Mouse (Mus musculus) megakaryocyte-erythroid progenitor cell, adult 5-6 weeks (primary cell): ENCODE measurements around the gene Gzmd. TPM values are rescaled to one million over a fixed set of nuclear protein-coding genes. Genes with fewer than 3 reads are reported as not detected.
"Not testable (repeated sequence)": the region's sequence is repeated elsewhere in the genome, so short reads cannot be mapped to it uniquely, and the experiment has no call there.

Experiments used
- ATAC-seq: replicated peaks from 2 replicates; pipeline ENCODE4 v1.8.0; 2016; ENCODE audit warnings: mild to moderate bottlenecking, inconsistent platforms; ENCODE audit not compliant: severe bottlenecking, poor library complexity, low FRiP score, low TSS enrichment
- total RNA-seq, 2 experiments: library from RNA; stranded (forward) in 1 of 2; stranded (reverse) in 1 of 2; fragments of 200-1000, 215-1000 nt in 1 of 2; fragments of >200 nt in 1 of 2; fragmentation: Nextera tagmentation in 1 of 2; gene quantifications; 2 replicates each; pipeline ENCODE4 v1.2.3; 2014 to 2017

Gzmd gene
- not detected in 2 replicates for total RNA-seq (2014; fragmentation: Nextera tagmentation)
- total RNA-seq (2017), result not detected in 2 replicates

DNA sequence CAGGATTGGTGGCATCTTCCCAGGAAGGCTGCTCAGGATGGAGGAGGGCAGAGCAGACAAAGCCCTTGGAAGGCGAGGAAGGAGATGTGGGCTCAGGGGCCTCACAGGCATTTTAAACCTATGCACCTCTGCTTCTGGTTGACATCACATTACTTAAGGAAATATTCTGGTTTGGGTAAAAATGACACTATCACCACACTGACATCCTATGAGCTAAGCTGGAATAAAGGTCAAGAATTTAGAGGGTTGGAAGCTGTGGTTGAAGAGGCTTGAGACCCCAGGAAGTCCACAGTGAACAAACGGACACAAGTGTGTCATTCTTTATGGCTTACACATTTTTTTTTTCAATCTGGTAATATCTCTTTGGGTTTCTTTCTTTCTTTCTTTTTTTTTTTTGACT is at the start of gene Gzmd:
Gene Gzmd (minus strand): TSS at position 101 of the 400 bp plus-strand sequence.
- ATAC-seq, result not testable (repeated sequence)

DNA sequence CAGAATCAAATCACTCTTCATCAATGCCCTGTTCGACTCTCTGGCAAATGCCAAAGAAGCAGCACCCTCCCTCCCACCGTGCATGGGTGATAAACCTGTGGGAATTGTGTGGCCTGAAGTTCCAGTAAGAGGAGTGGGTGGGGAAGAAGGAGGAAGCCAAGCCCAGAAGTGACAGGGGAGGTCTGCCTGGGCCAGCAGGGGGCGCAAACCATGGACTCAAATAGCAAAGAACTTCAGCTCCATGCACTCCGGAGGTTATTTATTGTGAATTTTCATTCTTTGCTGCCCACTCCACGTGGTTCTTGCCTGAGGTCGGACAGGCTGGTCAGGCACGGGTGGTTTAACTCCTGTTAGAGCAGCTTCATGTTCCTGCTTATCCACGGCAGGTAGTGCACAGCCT is 45.2 kb upstream of the Gzmd start:
- not testable (repeated sequence) for ATAC-seq

DNA sequence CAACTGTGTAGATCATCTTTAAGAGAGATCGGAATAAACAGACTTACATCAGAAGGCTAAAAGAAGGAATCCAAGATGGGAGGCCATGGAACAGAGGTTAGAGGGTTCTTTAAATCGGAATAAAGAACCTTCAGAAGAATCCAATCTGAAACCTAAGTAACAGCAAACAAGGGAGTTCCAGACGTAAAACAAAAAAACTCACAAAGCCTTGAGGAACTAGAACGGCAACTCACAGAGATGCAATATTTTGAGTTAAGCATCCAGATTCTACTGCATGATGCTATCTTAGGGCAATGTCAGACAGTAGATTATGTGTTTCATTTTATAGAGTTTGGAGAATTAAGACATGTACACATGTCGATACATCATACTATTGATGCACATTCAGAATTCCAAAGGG is 42.1 kb upstream of the Gzmd start, which contains the start of gene Gzmn:
Gene Gzmn (minus strand): TSS at position 101 of the 400 bp plus-strand sequence.
- no peak for ATAC-seq

DNA sequence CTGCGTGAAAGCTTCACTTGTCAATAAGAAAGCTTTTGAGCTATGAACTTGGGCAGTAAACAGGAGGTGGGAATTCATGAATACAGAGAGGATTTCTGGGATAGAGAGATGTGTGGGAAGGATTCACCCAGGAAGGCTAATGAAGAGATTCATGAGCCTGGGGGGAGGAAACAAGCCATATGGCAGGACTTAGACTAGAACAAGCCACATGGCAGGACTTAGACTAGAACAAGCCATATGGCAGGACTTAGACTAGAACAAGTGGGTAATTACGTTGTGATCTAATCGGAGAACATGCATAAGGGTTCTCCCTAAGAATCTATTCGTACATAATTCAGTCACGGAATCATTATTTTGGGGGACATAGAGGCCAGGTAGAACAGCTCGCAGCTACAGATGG is 41.0 kb upstream of the Gzmd start:
- no peak for ATAC-seq

DNA sequence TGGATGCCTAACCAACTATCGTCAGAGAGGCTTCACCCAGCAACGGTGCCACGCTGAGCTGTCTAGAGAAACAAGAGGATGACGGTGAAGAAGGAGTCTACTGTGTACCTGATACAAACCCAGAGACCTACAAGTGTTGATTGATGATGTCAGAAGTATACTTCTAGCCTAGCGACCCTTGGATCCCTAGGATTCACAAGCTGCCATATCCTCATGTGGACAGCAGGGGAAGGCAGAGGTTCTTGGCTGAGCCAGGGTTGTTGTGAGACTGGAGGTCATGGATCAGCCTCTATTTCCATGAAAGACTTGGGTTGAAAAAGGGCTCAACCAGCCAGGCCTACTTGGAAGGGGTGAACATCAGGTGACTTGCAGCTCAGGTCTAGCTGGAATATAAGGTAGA is 40.3 kb upstream of the Gzmd start:
- ATAC-seq, result no peak

DNA sequence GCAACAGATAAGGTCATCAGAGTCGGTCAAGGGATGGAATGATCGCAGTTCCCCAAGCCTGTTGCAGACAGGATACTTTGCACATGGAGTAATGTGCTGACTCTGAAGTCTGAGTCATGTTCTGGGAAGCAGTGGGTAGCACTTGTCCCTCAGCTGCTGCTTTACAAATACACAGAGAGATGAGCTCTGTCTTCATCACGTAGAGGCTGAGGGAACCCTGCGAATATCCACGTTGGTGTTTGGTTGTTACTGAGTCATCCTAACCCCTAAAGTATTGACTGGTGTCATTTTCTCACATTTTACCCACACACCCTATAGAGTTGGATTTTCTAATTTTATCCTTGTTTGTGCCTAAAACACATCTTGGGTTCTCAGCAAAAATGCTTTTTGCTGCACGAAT is 35.6 kb upstream of the Gzmd start:
- no peak for ATAC-seq

DNA sequence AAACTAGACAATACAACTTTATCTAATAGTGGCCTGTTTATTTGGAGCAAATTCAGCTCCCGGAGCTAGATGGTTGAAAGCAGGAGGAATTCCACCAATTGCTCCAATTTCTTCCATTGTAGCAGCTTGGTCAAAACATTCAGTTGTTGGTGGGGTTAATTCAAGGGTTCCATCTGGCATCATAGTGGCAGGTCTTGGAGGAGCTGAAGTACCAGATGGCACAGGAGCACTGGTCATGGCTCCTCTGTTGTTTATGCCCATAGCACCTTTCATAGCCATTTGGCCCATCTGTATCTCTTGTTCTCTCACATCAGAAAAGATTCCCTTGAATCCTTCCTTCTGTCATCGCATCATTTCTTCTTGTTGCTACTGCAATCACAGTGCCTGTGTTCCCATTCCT is 29.7 kb upstream of the Gzmd start:
- ATAC-seq, result no peak

DNA sequence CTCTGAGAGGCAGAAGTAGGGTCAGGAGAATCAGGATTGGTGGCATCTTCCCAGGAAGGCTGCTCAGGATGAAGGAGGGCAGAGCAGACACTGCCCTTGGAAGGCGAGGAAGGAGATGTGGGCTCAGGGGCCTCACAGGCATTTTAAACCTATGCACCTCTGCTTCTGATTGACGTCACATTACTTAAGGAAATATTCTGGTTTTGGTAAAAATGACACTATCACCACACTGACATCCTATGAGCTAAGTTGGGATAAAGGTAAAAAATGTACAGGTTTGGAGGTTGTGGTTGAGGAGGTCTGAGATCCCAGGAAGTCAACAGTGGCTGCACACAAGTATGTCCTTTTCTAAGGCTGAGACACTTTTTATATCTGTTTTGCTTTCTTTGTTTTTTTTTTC is 27.1 kb upstream of the Gzmd start, which contains the start of gene Gzmg:
Gene Gzmg (minus strand): TSS at position 101 of the 400 bp plus-strand sequence.
- ATAC-seq, result not testable (repeated sequence)

DNA sequence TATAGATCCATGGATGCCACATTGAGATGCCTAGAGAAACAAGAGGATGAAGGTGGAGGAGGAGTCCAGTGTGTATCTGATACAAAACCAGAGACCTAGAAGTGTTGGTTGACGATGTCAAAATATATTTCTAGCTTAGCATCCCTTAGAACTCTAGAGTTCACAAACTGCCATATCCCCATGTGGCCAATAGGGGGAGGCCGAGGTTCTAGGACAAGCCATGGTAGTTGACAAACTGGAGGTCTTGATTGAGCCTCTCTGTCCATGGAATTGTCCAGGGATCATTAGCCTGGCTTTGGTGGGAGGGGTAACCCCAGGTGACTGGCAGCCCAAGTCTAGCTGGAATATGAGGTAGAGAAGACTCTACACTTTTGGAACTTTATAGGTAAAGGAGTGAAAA is 22.9 kb upstream of the Gzmd start:
- no peak for ATAC-seq

DNA sequence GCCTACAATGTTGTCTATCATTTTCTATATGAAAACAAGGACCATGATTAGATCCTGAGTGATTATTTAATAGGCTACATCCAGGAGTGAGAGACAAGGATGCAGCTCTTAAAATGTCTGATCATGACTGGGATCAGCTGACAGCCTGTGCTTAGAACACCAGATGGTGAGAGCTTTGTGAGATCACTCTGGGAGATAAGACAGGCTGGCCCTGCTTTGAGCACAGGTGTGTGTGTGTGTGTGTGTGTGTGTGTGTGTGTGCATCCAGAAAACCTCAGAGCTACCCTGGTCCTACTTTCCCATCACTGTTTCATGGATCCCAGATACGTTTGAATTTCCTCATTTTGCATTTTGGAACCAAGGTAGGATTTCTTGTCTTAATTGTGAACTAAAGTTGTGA is 1.3 kb upstream of the Gzmd start:
- ATAC-seq, result not testable (repeated sequence)

DNA sequence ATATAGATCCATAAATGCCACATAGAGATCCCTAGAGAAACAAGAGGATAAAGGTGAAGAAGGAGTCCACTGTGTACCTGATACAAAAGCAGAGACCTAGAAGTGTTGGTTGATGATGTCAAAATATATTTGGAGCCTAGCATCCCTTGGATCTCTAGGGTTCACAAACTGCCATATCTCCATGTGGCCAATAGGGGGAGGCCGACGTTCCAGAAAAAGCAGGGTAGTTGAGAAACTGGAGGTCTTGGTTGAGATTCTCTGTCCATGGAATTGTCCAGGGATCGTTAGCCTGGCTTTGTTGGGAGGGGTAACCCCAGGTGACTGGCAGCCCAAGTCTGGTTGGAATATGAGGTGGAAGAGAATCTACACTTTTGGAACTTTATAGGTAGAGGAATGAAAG is 4.1 kb downstream of the Gzmd start:
- ATAC-seq, result no peak

DNA sequence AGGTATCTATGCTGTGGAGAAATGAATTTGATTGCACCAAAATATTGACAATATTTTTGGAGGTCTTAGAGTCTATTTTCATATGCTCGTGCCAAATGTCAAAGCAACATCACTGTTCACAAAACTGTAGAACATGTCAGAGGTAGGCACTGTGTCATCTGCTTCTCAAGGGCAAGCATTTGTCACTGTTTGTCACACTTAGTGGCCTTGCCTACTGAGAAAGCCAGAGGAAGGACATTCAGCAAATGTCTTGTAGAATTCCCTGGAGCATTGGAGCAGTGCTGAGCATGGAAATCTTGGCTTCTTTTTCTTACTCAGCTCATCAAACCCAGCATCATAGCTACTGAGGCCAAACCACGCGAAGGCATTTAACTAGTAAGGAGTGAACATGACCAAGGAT is 8.9 kb downstream of the Gzmd start:
- ATAC-seq, result no peak

DNA sequence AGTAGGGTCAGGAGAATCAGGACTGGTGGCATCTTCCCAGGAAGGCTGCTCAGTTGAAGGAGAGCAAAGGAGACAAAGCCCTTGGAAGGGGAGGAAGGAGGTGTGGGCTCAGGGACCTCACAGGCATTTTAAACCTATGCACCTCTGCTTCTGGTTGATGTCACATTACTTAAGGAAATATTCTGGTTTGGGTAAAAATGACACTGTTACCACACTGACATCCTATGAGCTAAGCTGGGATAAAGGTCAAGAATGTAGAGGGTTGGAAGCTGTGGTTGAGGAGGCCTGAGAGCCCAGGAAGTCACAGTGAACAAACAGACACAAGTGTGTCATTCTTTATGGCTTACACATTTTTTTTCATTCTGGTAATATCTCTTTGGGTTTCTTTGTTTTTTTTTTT is 11.9 kb downstream of the Gzmd start, which contains the start of gene Gzme:
Gene Gzme (minus strand): TSS at position 101 of the 400 bp plus-strand sequence.
- ATAC-seq, result no peak

DNA sequence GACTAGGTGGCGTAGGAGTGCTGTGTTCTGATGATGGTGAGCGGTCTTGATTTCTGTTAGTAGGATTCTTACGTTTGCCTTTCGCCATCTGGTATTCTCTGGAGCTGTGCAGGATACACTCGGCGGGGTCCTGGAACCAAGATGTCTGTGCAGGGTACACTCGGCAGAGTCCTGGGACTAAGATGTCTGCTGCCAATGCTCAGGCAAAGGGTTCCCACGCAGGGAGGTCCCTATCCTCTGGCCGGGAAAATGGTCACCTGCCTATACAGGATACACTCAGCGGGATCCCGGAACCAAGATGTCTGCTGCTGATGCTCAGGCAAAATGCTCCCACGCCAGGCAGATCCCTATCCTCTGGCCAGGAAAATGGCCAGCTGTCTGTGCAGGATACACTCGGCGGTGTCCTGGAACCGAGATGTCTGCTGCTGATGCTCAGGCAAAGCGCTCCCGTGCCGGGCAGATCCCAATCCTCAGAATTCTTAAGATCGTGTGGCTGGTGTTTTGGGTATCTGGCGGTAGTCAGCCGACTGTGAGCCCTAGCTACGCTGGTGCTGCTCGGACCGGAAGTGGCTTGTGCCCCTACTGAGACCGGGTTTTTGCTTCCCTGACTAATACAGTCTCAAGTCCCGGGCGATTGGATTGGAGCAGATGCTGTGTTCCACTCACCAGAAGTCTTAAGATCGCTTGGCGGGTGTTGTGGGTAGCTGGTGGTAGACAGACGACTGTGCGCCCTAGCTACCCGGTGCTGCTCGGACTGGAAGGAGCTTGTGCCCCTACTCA is 16.7 kb downstream of the Gzmd start:
- not testable (repeated sequence) for ATAC-seq

DNA sequence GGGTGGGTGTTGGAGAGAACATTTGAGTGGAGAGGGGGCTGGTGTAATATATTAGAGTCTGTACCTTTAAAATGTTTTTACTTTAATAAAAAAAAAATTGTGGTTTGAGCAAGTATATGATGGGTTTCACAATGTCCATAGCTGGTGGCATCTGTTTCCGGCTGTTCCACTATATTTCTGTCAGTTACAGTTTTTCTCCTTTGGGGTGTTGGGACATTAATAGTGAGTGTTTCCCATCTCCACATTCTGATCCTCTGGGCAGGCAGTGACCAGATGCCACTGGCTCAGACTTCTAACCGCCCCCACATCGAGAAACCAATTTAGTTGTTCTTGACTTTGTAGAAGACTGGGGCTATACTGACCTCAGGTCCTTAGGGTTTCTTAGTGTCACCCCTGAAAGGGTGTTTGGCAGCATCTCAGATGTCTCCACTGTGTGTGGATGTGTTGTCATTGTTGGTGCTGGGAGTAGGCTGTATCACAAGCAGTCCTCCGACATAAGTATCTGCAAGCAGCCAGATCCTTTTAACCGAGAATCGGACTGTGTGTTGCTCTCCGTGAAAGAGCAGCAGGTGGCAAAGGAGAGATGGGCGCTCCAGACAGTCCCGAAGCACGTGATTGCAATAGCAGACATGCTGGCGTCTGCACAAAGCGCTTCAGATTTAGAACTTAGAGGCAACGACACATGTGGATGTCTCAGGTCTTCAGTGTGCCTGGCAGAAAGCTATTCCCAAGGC is 26.8 kb downstream of the Gzmd start:
- ATAC-seq, result no peak

DNA sequence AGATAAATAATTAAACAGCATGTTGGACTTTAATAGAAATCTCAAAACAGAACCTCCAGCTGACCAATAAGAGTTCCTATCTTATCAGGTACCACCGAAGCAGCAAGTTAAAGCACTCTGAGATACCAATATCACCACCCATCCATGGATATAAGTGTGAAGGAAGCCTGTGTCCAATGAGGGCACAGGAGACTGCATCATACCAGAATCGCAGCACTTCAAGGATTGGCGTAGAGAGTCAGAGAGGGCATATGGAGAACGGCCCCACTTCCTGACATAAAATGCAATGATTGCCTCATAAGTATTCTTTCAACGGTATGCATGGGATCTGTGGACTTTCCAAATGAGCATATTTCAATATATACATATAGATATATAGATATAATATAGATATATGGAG is 27.4 kb downstream of the Gzmd start:
- ATAC-seq, result no peak

DNA sequence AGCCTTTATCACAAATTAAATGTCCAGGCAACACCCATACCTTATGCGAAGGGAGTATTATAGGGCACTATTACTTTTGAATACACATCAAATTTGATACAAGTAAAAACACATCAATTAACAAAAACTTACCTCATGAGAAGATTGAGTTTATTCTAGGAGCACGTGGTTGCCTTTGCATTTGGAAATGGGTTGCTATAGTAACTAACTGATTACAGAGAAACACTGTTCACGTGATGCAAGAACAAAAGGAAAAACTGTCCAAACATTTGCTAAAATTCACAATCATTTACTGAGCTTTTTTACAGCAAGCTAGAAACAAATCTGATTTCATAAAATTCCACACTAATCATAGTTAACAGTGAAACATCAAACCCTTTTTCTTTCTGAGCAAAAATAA is 29.0 kb downstream of the Gzmd start:
- ATAC-seq, result no peak

DNA sequence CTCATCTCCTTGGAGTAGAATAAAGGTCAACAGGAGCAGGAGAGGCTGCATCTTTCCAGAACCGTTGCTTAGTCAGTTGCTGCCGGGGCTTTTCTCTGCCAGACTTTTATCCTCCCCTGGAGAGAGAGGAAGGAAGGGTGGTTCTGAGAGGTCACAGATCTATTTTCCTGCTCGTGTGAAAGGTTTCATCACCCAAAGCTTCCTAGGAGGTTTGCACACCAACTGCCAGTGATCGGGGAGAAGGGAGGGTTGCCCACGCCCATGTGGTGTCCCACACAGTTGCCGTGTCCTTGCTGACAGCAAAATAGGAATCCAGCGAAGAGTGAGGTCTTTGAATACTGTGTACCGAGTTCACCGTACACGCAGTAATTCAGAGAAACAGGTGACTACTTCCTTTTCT is 30.0 kb downstream of the Gzmd start, which contains the start of gene Ctsg:
Gene Ctsg (minus strand): TSS at position 189 of the 400 bp plus-strand sequence.
- no peak for ATAC-seq

DNA sequence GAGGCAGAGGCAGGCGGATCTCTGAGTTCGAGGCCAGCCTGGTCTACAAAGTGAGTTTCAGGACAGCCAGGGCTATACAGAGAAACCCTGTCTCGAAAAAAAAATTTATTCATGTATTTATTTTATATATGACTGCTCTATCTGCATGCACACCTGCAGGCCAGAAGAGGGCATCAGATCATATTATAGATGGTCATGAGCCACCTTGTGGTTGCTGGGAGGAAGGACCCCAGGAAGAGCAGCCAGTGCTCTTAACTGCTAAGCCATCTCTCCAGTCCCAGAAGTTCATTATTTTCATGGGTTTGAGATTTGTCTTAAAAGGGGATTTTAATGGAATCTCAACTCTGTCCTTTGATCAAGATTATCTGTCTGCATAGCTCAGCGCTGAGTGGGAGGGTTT is 33.5 kb downstream of the Gzmd start:
- ATAC-seq, result peak; percentile 78

DNA sequence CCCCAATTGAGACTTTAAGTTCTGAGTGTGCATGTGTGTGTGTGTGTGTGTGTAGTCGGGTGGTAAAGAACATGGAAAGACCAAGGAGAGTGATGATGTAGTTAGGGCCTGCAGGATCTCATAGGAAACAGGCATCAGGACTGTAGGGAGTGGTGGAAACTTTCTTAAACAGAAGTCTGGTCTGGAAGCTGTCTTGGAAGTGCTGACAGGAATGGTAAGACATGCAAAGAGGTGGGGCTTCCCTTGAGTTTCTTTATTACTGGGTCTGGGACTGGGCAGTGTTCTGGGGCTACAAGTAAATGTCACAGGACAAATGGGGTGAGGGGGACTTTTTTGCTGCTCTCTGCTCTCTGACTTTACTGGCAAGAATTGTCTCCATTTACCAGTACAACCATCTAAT is 34.8 kb downstream of the Gzmd start:
- ATAC-seq, result no peak

DNA sequence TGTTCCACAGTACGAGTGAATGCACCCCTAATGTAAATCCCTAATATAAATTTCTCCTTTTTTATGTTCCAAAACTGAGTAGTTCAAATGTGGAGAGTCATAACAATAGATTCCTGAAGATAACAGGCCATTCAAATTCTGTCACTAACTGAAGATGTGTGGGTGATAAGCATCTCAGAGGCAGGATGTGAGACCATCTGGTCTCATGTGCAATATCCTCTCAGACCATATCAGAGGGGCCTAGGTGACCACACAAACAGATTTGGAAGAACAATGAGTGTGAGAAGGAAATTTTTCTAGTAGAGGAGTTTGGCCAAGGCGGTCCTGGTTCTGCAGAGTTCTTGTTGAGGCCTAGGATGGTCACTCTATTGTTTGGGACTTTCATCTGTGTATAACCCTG is 39.1 kb downstream of the Gzmd start:
- no peak for ATAC-seq
